Mouse (Mus musculus): Measurements from ENCODE around the gene Rpf1. TPM values are rescaled to one million over a fixed set of nuclear protein-coding genes. Genes with fewer than 3 reads are reported as not detected.

Gene Rpf1
- total and polyA plus RNA-seq, 3 experiments = 72.3 to 369 (median 73.6) TPM

- no peak for TF ChIP-seq ZC3H11A (IDR thresholded peaks at IDR 0.05; ENCODE audit: low read depth, low read length)
- TF ChIP-seq NRF1 (IDR thresholded peaks at IDR 0.05; ENCODE audit: insufficient read depth, low read depth, low read length, poor library complexity, severe bottlenecking) = peak; percentile 80
- no peak for TF ChIP-seq GATA1 (IDR thresholded peaks at IDR 0.05; ENCODE audit: low read depth, low read length)
- 0 out of 2 replicates have a peak, but pooled peaks have one; percentile 51 for TF ChIP-seq UBTF (IDR thresholded peaks at IDR 0.05; ENCODE audit: borderline replicate concordance, insufficient read depth, low read depth, low read length)
- TF ChIP-seq USF1 (IDR thresholded peaks at IDR 0.05; ENCODE audit: low read depth, low read length) = no peak
- TF ChIP-seq POLR2AphosphoS2 (IDR thresholded peaks at IDR 0.05; ENCODE audit: low read length) = peak; percentile 79; the same call in 1 of the 2 replicates
- no peak for TF ChIP-seq RAD21 (IDR thresholded peaks at IDR 0.05; ENCODE audit: low read depth, low read length)
Measured at GRCm38 (mm10) chr3:146499431-146500002, 21.7 kb downstream of the Rpf1 start, which contains the start of the genes Spata1 and Gng5 (continued).

DNA sequence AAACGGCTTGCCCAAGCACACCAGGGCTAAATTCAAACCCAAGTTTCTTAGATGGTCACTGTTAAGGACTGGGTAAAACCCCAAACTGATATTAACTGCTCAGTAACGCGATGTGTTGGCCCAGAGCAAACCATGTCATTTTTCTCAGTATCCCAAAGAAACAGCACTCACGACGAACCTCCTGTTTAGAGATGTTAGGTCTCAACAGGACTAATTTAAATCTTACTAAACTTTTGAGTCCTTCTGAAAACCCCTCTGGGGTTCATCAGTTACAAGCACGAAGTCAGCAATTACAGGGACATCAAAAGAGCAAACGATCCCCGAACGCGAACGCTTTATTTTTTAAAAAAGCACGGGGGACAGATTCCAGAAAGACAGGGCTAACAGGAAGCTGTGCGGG is 22.2 kb downstream of the Rpf1 start:
- H3K4me1 ChIP-seq (ENCODE audit: control insufficient read depth in 1 of 2, insufficient read depth in 2 of 2, low read length in 2 of 2) = peaks cover 2 to 13% of the 10 kb centered on the region in 2 experiments
- TF ChIP-seq ELF1 (IDR thresholded peaks at IDR 0.05; ENCODE audit: low read depth, low read length) (no peak), CHD1 (IDR thresholded peaks at IDR 0.05; ENCODE audit: low read depth, low read length) (peak; percentile 81)
- peak; percentile 63 for DNase-seq (ENCODE audit: low read depth, low spot score)
- no peaks in the 10 kb centered on the region for H3K27me3 ChIP-seq (ENCODE audit: control insufficient read depth in 1 of 2, insufficient read depth in 2 of 2, low read length in 2 of 2)
- H3K4me3 ChIP-seq (ENCODE audit: control insufficient read depth in 1 of 2, insufficient read depth in 1 of 2, low read depth in 2 of 2, low read length in 2 of 2) = peak overlapping the region; percentile 65 to 87
- H3K9ac ChIP-seq (ENCODE audit: control insufficient read depth, low read depth, low read length, poor library complexity, severe bottlenecking) = peak overlapping the region; percentile 89
- H3K36me3 ChIP-seq (ENCODE audit: control insufficient read depth in 1 of 2, insufficient read depth in 2 of 2, low read length in 2 of 2) = peaks cover 11 to 28% of the 10 kb centered on the region in 2 experiments
- H3K79me2 ChIP-seq (ENCODE audit: control insufficient read depth, insufficient read depth, low read length, poor library complexity) = peaks cover 44% of the 10 kb centered on the region
- no peaks in the 10 kb centered on the region for H3K9me3 ChIP-seq (replicated peaks; ENCODE audit: insufficient read depth, low read length)
- H3K27ac ChIP-seq (ENCODE audit: control insufficient read depth, low read depth, low read length) = peak overlapping the region; percentile 90

DNA sequence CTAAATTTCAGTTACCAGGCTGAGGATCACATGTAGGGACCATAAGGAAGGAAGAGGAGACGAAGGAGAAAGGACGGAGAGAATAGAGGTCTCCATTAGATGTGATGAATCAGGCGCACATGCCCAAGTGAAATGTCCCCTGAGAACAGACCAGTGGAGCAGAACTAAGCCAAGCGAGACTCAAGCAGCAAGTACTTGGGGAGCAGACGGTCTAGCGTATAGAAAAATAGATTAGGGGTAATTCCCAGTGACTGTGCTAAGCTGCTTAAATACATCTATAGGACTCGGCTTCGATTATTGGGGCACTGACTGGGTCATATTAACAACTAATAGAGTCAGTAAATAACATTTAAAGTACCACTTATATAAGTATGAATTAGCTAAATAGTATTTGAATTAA is 26.3 kb downstream of the Rpf1 start:
- DNase-seq (ENCODE audit: low read depth, low spot score) = no peak
- Histone ChIP-seq H3K27ac (ENCODE audit: control insufficient read depth, low read depth, low read length) (no peak overlapping the region), H3K27me3 (ENCODE audit: control insufficient read depth in 1 of 2, insufficient read depth in 2 of 2, low read length in 2 of 2) (no peaks in the 10 kb centered on the region), H3K36me3 (ENCODE audit: control insufficient read depth in 1 of 2, insufficient read depth in 2 of 2, low read length in 2 of 2) (peaks cover 0 to 5% of the 10 kb centered on the region in 2 experiments; a peak in 2 of 4 replicates), H3K4me3 (ENCODE audit: control insufficient read depth in 1 of 2, insufficient read depth in 1 of 2, low read depth in 2 of 2, low read length in 2 of 2) (no peak overlapping the region), H3K9me3 (replicated peaks; ENCODE audit: insufficient read depth, low read length) (no peaks in the 10 kb centered on the region), H3K9ac (ENCODE audit: control insufficient read depth, low read depth, low read length, poor library complexity, severe bottlenecking) (no peak overlapping the region), H3K4me1 (ENCODE audit: control insufficient read depth in 1 of 2, insufficient read depth in 2 of 2, low read length in 2 of 2) (peaks cover 2 to 5% of the 10 kb centered on the region in 2 experiments; a peak in 3 of 4 replicates), H3K79me2 (ENCODE audit: control insufficient read depth, insufficient read depth, low read length, poor library complexity) (peaks cover 9% of the 10 kb centered on the region)
- TF ChIP-seq POLR2A (IDR thresholded peaks at IDR 0.05; ENCODE audit: control insufficient read depth in 1 of 2, insufficient read depth in 1 of 2, low read depth in 1 of 2, low read length in 2 of 2, poor library complexity in 1 of 2) = no peak
- no peak for TF ChIP-seq POLR2AphosphoS5 (IDR thresholded peaks at IDR 0.05; ENCODE audit: borderline replicate concordance, low read depth, low read length)
- no peak for TF ChIP-seq MYB (IDR thresholded peaks at IDR 0.05; ENCODE audit: low read depth, low read length)
- no peak for TF ChIP-seq CHD1 (IDR thresholded peaks at IDR 0.05; ENCODE audit: low read depth, low read length)
- TF ChIP-seq KAT2A (conservative IDR thresholded peaks at IDR 0.05; ENCODE audit: low read depth, low read length) = no peak
- no peak for TF ChIP-seq SMC3 (IDR thresholded peaks at IDR 0.05; ENCODE audit: low read depth, low read length)
- no peak for TF ChIP-seq POLR2AphosphoS2 (IDR thresholded peaks at IDR 0.05; ENCODE audit: low read length)
- TF ChIP-seq MYC (IDR thresholded peaks at IDR 0.05; ENCODE audit: low read depth, low read length) = no peak

All from MEL (cell line).